Mouse (Mus musculus): ENCODE measurements around the gene Olfr1382. TPM values are rescaled to one million over a fixed set of nuclear protein-coding genes. Genes with fewer than 3 reads are reported as not detected.
"Not testable (repeated sequence)": the region's sequence is repeated elsewhere in the genome, so short reads cannot be mapped to it uniquely, and the experiment has no call there.

The Olfr1382 gene
- polyA plus RNA-seq, 1 experiment from 2014 or later, result not detected

DNA sequence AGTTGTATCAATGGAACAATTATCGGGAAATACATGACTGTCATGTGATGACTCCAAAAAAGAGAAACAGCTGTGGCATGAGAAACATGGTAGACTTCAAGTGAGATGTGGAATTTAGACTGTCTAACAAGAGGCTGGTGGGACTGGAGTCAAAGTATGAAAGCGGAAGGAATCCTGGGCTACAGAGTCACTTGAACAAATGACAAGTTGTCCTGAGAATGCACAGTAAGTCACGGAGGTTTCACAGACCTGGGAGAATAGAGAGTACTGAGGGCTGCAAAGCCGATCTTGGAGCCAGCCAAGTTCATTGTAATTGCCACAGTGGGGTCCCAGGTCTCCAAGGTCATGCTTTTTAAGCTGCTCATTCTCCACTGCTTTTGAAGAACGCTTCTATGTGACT is 28.5 kb downstream of the Olfr1382 start, which contains the start of gene Olfr1380:
Gene Olfr1380 (plus strand): TSS at position 301 of the 400 bp plus-strand sequence.
- ATAC-seq (replicated peaks; ENCODE audit: low FRiP score); H3K9me3 ChIP-seq (ENCODE audit: control insufficient read depth, low read length); H3K4me3 ChIP-seq (ENCODE audit: low read depth, low read length); H3K27me3 ChIP-seq (replicated peaks; ENCODE audit: control insufficient read depth, insufficient read depth, low read length); H3K9ac ChIP-seq (ENCODE audit: low read depth, low read length); H3K27ac ChIP-seq (ENCODE audit: low read depth, low read length); H3K4me2 ChIP-seq; H3K36me3 ChIP-seq (ENCODE audit: control insufficient read depth, insufficient read depth, low read length); H3K4me1 ChIP-seq (replicated peaks; ENCODE audit: control insufficient read depth, insufficient read depth, low read length); DNase-seq (ENCODE audit: low spot score): not testable (repeated sequence)
- 65% methylated on average over 5 of the region's 5 CpGs for WGBS

DNA sequence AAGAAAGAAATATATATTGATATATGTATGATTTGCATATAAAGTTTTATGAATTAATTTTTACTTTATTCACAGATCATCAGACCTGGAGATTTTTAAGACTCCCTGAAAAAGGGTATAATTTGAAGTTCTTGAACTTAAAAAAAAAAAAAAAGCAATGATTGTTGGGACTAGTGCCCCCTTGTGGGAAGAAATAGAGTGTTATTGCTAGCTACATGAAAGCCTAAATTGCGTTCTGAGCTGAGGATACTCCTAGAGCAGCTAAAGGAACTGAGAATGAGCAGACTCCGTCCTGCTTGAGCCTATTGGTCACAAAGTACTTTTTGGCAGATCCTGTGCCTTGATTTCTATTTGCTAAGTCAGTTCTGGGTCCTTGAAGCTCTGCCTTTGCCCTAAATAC is 47.0 kb downstream of the Olfr1382 start:
- DNase-seq (ENCODE audit: low spot score); H3K9me3 ChIP-seq (ENCODE audit: control insufficient read depth, low read length); H3K9ac ChIP-seq (ENCODE audit: low read depth, low read length); H3K27ac ChIP-seq (ENCODE audit: low read depth, low read length); H3K4me2 ChIP-seq; H3K4me1 ChIP-seq (replicated peaks; ENCODE audit: control insufficient read depth, insufficient read depth, low read length); H3K27me3 ChIP-seq (replicated peaks; ENCODE audit: control insufficient read depth, insufficient read depth, low read length); H3K4me3 ChIP-seq (ENCODE audit: low read depth, low read length); H3K36me3 ChIP-seq (ENCODE audit: control insufficient read depth, insufficient read depth, low read length); ATAC-seq (replicated peaks; ENCODE audit: low FRiP score): not testable (repeated sequence)
- 28% methylated on average over 2 of the region's 2 CpGs for WGBS

DNA sequence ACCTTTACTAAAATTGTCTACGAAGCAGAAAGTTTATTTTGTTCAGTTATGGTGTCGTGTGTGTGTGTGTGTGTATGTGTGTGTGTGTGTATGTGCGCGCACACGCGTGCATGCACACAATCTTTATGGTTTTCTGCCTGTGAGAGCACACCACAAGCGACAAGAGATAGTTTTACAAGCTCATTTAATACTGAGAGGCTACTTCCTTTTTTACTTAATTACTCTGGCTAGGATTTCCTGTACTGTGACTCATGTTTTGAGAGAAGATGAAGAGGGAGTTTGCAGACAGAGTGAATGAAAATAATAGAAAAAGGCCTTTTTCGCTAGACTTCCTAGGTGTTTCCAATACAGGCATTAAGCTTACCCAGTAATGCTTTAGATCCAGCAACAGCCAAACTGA is 52.4 kb downstream of the Olfr1382 start:
- H3K4me3 ChIP-seq (ENCODE audit: low read depth, low read length); H3K36me3 ChIP-seq (ENCODE audit: control insufficient read depth, insufficient read depth, low read length); H3K4me2 ChIP-seq; ATAC-seq (replicated peaks; ENCODE audit: low FRiP score); H3K9me3 ChIP-seq (ENCODE audit: control insufficient read depth, low read length); H3K27ac ChIP-seq (ENCODE audit: low read depth, low read length); H3K4me1 ChIP-seq (replicated peaks; ENCODE audit: control insufficient read depth, insufficient read depth, low read length); H3K9ac ChIP-seq (ENCODE audit: low read depth, low read length); H3K27me3 ChIP-seq (replicated peaks; ENCODE audit: control insufficient read depth, insufficient read depth, low read length); DNase-seq (ENCODE audit: low spot score): not testable (repeated sequence)
- 75% methylated on average over 8 of the region's 8 CpGs for WGBS

Other genes with a start within 250 kb of the Olfr1382 start
- gene Olfr1393, start 249.9 kb upstream of the Olfr1382 start, polyA plus RNA-seq (2014; fragmentation: Nextera tagmentation; extraction: Ambion mirVana), result 0.13 TPM in 1 of 2 replicates, not detected in the other
- gene Olfr1392, start 243.0 kb upstream of the Olfr1382 start, polyA plus RNA-seq (2014; fragmentation: Nextera tagmentation; extraction: Ambion mirVana), result not detected in 2 replicates
- not detected in 2 replicates for gene Olfr10, start 223.5 kb upstream of the Olfr1382 start, polyA plus RNA-seq (2014; fragmentation: Nextera tagmentation; extraction: Ambion mirVana)
- not detected in 2 replicates for gene Olfr1391, start 205.5 kb upstream of the Olfr1382 start, polyA plus RNA-seq (2014; fragmentation: Nextera tagmentation; extraction: Ambion mirVana)
- gene Olfr1390, start 193.1 kb upstream of the Olfr1382 start, polyA plus RNA-seq (2014; fragmentation: Nextera tagmentation; extraction: Ambion mirVana), result not detected in 2 replicates
- gene Olfr1389, start 105.2 kb upstream of the Olfr1382 start, polyA plus RNA-seq (2014; fragmentation: Nextera tagmentation; extraction: Ambion mirVana), result not detected in 2 replicates
- 0.19 and 0.21 TPM in 2 replicates for gene Olfr1388, start 91.6 kb upstream of the Olfr1382 start, polyA plus RNA-seq (2014; fragmentation: Nextera tagmentation; extraction: Ambion mirVana)
- gene Olfr1387, start 72.9 kb upstream of the Olfr1382 start, polyA plus RNA-seq (2014; fragmentation: Nextera tagmentation; extraction: Ambion mirVana), result not detected in 2 replicates
- gene Olfr1386, start 63.2 kb upstream of the Olfr1382 start, polyA plus RNA-seq (2014; fragmentation: Nextera tagmentation; extraction: Ambion mirVana), result not detected in 2 replicates
- not detected in 2 replicates for gene Olfr1385, start 39.2 kb upstream of the Olfr1382 start, polyA plus RNA-seq (2014; fragmentation: Nextera tagmentation; extraction: Ambion mirVana)
- not detected in 2 replicates for gene Olfr1384, start 21.5 kb upstream of the Olfr1382 start, polyA plus RNA-seq (2014; fragmentation: Nextera tagmentation; extraction: Ambion mirVana)
- gene Olfr1383, start 8.6 kb upstream of the Olfr1382 start, polyA plus RNA-seq (2014; fragmentation: Nextera tagmentation; extraction: Ambion mirVana), result not detected in 2 replicates
- gene Olfr1381, start 15.2 kb downstream of the Olfr1382 start, polyA plus RNA-seq (2014; fragmentation: Nextera tagmentation; extraction: Ambion mirVana), result not detected in 2 replicates
- not detected in 2 replicates for gene Olfr1380, start 28.6 kb downstream of the Olfr1382 start, polyA plus RNA-seq (2014; fragmentation: Nextera tagmentation; extraction: Ambion mirVana)
- gene Flt4, start 81.0 kb downstream of the Olfr1382 start, polyA plus RNA-seq (2014; fragmentation: Nextera tagmentation; extraction: Ambion mirVana), result 9.2 and 9.9 TPM in 2 replicates
- gene Scgb3a1, start 135.4 kb downstream of the Olfr1382 start, polyA plus RNA-seq (2014; fragmentation: Nextera tagmentation; extraction: Ambion mirVana), result not detected in 2 replicates
- gene Cnot6, start 184.5 kb downstream of the Olfr1382 start, polyA plus RNA-seq (2014; fragmentation: Nextera tagmentation; extraction: Ambion mirVana), result 34.8 and 35.9 TPM in 2 replicates